Mouse (Mus musculus) mouse embryonic stem cell (cell line): Measurements from ENCODE around the gene Tbcd.

ENCODE experiments used
- in situ Hi-C, 2 experiments: fragments of 300-500 bp; cut with MboI; formaldehyde crosslinking; loops; 1 replicate in 1 of 2; 3 replicates in 1 of 2; pipeline ENCODE4 v1.14.3; 2019 to 2020; ENCODE audit warnings: low sequenced_read_pairs in 2 of 2, low pct_unique_long_range_greater_than_20kb in 1 of 2, mixed read lengths in 1 of 2; ENCODE audit not compliant: unreplicated experiment in 1 of 2

Gene Tbcd

GRCm38 (mm10) chr11:121451753-121452635 lies at the start of gene Tbcd:
Gene Tbcd (plus strand): TSS chr11:121451949.
- in situ Hi-C loops, result no loop called here

GRCm38 (mm10) chr11:121407366-121408155 lies 44.2 kb upstream of the Tbcd start:
- in situ Hi-C loops, result no loop called here

DNA sequence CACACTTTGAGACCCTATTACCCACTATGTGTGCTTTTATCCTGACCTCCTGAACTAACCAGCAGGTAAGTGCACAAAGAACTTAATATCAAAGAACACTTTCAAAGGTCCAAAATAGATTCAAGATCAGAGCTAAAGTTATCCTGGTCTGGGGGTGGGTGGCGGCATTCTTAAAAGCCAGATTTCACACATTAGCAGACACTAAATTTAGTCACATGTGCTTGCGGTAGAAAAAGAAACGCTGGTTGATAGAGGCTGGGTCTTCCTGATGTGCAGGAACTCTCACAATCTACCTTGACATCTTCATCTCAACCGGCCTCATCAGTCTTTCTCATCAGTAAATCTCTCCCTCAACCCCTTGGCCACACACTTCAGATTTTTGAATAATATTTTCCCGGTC lies 37.0 kb upstream of the Tbcd start:
- in situ Hi-C loops, result no loop called here

DNA sequence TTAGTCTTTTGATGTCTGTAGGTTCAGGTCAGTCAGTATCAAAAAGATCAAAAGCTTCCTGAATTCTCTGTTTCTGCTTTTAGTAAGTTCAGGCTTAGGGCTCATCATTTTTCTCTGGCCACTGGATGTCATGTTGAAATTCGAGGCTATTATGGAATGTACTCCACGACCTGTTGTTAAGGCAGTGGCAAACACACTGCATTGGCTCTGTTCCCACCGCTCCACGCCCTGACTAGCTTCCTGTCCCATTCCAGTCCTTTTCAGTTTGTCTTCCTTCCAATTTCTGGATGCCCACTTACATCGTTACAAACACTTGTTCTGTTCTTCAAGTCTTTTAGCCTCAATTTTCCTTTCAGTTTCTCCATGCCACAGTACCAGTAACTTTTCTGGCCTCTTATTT lies 36.4 kb upstream of the Tbcd start:
- in situ Hi-C loops, result no loop called here

DNA sequence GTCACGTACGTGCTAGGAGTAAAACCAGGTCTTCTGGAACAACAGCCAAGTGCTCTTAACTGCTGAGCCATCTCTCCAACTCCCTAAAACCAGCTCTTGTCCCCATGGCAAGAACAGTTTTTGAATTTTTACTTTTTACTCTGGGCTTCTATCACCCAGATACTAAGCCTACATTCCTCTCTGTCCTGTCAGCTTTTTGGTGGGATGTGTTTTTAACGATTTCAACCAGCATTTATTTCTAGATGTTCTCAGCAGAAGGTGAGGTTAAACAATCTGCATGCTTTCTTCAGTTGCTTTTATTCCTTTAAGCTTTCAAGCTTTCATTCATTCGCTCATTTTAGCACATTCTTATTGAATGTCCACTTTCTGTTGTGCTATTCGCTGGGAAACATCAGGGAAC lies 33.8 kb upstream of the Tbcd start:
- in situ Hi-C loops, result no loop called here

DNA sequence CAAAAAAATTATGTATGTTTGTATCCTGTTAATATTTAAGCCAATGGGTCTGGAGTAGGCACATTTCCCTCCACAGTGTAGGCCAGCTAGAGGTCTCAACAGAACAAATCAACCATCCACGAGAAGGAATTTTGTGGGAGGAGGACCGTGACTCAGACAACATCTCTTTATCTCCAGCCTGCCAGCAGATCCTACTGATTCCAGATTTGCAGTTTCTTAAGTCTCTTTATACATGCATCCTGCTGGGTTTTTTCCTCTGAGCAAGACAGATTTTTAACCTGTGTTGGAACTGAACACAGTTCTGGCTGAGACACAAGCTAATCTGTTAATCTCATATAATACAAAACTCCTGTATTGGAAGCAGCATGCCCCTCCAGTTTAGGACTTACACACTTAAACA lies 32.8 kb upstream of the Tbcd start:
- in situ Hi-C loops, result no loop called here

DNA sequence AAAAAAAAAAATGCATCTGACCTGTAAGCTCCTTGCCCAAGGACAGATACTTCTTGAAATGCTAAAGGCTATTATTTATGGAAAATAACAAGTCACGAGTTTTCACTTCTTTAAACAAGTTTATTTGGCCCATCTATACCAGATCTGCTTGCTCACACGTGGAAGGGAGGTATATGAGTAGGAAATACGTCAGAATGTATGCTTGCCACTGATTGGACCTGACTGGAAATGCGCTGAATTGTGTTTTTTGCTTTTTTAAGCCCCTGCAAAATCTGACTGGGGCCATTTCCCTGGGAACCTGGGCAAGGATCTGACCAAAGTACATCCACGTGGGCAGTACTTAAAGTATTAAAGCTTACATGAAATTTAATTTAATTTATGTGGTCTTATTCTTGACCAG lies 31.4 kb upstream of the Tbcd start:
- in situ Hi-C loops, result no loop called here

- in situ Hi-C loops, result no loop called here
Observed at GRCm38 (mm10) chr11:121420830-121421552, 30.8 kb upstream of the Tbcd start, which contains the start of gene Fn3krp. Gene Fn3krp (plus strand): TSS chr11:121421401.

- in situ Hi-C loops, result no loop called here
Observed at GRCm38 (mm10) chr11:121421553-121422173, 30.1 kb upstream of the Tbcd start.

GRCm38 (mm10) chr11:121433397-121433796 lies 18.4 kb upstream of the Tbcd start:
- in situ Hi-C loops, result no loop called here

DNA sequence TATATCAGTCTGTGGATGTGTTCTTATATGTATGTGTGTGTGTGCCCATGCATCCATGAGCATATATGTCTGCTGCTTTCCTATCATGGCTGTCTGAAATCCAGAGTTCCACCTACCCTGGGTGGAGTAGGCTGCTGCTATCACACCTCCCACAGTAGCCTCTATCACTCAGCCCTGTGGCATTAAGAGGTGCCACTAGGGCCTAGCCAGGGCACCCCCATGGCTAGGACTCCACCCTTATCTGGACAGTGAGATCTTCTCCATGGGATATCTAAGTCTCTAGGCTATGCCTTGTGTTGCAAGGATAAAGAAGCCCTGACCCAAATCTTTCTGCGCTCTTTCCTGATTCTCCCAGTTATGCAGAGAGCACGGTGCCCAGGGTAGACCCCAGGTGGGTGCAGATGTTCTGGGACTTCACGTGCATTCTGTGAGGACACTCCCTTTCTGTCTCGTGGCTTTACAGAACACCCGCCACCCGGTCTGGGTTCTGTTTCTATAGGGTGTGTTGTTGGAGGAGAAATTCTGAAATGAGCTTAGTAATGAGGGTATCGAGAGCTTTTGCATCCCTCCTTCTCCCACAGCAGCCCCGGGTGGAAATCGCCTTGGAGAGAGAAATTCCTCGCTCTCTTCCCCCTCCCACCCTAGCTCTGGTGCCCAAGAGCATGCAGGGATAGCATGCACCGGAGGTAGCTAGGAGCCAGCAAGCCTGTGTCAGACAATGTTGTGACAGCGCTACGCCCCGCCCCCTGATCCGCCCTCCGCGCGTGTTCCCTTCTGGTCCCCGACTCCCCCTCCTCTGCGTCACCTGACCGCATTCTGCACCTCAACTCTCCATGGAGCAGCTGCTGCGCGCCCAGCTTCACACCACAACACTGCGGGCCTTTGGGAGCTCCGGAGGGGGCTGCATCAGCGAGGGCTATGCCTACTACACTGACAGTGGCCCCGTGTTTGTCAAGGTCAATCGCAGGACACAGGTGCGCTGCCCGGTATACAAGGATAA lies 17.3 kb upstream of the Tbcd start, which contains the start of gene Fn3k:
Gene Fn3k, plus strand, starts transcription at position 758 of the 1,000 bp plus-strand sequence.
- in situ Hi-C loops, result no loop called here

GRCm38 (mm10) chr11:121437236-121437635 lies 14.5 kb upstream of the Tbcd start:
- in situ Hi-C loops, result no loop called here

DNA sequence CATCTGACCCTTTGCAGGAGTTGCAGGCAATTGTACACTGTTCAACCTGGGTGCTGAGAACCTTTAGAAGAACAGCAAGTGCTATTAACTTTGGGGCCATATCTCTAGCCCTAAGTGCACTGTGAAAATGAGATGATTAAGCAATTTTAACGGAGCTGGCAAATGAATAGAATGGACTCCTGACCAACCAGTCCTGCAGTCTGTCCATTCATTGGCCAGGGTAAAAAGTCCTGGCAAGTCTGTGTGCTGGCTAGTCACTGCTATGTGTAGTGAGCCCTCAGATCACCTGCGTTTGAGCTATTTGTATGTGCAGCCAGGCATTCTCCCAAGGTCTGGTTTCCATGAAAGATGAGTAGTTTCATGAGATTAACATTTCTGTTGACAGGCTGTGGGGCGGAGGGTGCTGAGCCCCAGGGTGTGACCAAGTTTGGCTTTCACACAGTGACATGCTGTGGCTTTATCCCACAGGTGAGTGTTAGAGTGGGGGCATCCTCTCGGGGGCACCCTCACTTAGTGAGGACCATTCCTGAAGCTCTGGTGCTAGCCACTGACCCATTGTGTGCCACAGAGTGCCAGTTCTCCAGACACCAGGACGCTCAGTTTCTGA lies 12.0 kb upstream of the Tbcd start:
- in situ Hi-C loops, result no loop called here

DNA sequence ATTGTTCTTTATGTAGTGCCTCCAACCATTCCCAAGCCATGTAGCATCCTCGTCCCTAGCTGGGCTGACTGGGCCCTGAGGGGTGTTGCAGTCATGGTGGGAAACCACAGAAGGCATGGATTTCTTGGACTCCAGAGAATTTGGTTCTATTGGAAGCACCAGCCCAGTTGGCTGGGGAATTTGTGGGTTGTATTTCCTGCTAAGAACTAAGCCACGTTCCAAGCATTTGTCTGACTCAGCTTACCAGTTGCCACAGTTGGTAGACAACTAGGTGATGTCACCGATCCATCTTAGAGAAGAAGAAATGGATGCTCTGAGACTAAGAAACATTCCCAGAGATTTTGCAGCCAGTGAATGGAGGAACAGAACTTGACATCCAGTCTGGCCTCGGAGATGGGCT lies 10.1 kb upstream of the Tbcd start:
- in situ Hi-C loops, result no loop called here

DNA sequence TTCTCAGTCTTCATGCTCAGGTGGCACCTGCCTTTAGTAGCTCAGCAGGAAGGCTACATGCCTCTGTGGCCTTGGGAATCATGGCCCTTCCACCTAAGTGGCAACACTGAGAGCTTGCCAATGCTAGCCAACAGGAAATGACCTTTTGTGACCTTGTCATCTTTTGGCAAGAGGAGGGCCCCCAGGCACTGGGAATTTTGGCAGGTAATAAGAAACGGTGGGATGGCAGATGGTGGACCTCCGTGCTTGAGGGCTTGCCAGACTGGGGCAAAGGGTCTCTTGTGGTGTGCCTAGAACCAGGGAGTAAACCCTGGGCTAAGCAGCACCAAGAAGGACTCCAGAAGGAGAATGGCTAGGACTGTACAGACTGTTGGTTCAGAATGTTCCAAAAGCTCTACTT lies 9.7 kb upstream of the Tbcd start:
- in situ Hi-C loops, result no loop called here

DNA sequence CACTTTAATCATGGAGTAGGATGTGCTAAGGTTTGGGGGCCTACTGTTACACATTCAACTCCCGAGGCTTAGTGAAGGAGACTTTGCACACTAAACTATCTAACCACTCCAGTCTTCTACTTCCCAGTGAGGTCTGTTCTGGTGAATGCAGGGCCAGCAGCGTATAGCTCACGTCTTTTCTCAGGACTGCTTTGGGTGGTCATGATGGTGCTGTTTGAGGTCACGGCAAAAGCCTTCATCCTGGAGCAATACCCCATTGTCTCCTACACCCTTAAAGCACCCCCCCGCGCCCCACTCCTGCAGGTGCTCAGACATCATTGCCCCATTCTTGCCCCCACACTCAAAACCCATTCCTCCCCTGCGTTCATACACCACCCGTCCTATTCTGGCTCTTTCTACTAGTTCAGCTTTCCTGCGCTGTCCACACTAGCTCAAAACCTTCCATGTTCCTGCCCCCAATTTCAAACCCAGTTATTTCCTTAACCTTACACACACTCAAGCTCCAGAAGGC lies 478 bp upstream of the Tbcd start:
- in situ Hi-C loops, result no loop called here

DNA sequence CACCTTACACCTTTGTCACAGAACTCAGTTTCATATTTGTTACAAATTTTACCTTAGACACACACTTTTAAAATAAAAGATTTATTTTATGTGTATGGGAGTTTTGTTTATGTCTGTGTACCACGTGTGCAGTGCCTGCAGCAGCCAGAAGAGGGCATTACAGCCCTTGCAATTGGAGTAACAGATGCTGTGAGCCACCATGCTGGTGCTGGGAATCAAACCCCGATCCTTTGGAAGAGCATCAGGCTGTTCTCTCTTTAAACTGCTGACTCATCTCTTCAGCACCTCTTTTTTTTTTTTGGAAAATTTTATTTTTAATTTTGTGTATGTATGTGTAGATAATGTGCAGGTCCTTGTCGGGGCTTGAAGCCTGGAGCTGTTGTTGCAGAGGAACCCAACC lies 6.1 kb downstream of the Tbcd start:
- in situ Hi-C loops, result no loop called here
